Mouse (Mus musculus) kidney, adult 2 months (tissue): ENCODE results near the gene Ube2e1. TPM values are rescaled to one million over a fixed set of nuclear protein-coding genes. Genes with fewer than 3 reads are reported as not detected.
A peak's percentile ranks its signal among the peaks of the same experiment; 100 is the strongest.

Source experiments
- DNase-seq: peaks from one replicate; pipeline ENCODE4 v3.0.0; 2021
- H3K27ac ChIP-seq: fragments of 200-500 bp; 2 replicates; pipeline ENCODE4 v1.5.1; 2012; ENCODE audit warnings: low read depth, low read length, control low read depth, inconsistent platforms; ENCODE audit not compliant: insufficient read depth
- H3K27me3 ChIP-seq: fragments of 200-500 bp; replicated peaks from 2 replicates; pipeline ENCODE4 v1.6.1; 2012; ENCODE audit warnings: mild to moderate bottlenecking, moderate library complexity, low read length, inconsistent platforms; ENCODE audit not compliant: control insufficient read depth, insufficient read depth
- H3K36me3 ChIP-seq: fragments of 200-500 bp; 2 replicates; pipeline ENCODE4 v1.6.1; 2012; ENCODE audit warnings: mild to moderate bottlenecking, moderate library complexity, low read length, inconsistent platforms; ENCODE audit not compliant: control insufficient read depth, insufficient read depth
- H3K4me1 ChIP-seq: fragments of 200-500 bp; 2 replicates; pipeline ENCODE4 v1.6.1; 2011; ENCODE audit warnings: low read length; ENCODE audit not compliant: control insufficient read depth, insufficient read depth
- H3K4me3 ChIP-seq: fragments of 200-500 bp; 2 replicates; pipeline ENCODE4 v1.5.1; 2011; ENCODE audit warnings: mild to moderate bottlenecking, low read depth, low read length, control low read depth; ENCODE audit not compliant: insufficient read depth
- CTCF ChIP-seq: fragments of 200-500 bp; conservative IDR thresholded peaks from 2 replicates; pipeline ENCODE4 v1.5.1; 2011; ENCODE audit warnings: low read depth, mild to moderate bottlenecking, control low read depth, low read length, moderate library complexity, mixed read lengths; ENCODE audit not compliant: insufficient read depth, insufficient read length
- POLR2A ChIP-seq: fragments of 200-500 bp; IDR thresholded peaks from one replicate; pipeline ENCODE4 v1.6.1; 2011; ENCODE audit warnings: low read depth, low read length, control low read depth
- WGBS: fragments of 180-500 bp; shearing (Covaris S2); methylation state at CpG from one replicate; pipeline ENCODE4 v1.1.7; 2018; 5-methylcytosine and 5-hydroxymethylcytosine counted together
- polyA plus RNA-seq: library from polyadenylated mRNA; depleted of rRNA; stranded (reverse); fragments of >200 nt; gene quantifications from 2 replicates; pipeline ENCODE4 v1.2.3, GENCODE M21; 2012

Gene Ube2e1
- polyA plus RNA-seq, 1 experiment, result 51.8 TPM

DNA sequence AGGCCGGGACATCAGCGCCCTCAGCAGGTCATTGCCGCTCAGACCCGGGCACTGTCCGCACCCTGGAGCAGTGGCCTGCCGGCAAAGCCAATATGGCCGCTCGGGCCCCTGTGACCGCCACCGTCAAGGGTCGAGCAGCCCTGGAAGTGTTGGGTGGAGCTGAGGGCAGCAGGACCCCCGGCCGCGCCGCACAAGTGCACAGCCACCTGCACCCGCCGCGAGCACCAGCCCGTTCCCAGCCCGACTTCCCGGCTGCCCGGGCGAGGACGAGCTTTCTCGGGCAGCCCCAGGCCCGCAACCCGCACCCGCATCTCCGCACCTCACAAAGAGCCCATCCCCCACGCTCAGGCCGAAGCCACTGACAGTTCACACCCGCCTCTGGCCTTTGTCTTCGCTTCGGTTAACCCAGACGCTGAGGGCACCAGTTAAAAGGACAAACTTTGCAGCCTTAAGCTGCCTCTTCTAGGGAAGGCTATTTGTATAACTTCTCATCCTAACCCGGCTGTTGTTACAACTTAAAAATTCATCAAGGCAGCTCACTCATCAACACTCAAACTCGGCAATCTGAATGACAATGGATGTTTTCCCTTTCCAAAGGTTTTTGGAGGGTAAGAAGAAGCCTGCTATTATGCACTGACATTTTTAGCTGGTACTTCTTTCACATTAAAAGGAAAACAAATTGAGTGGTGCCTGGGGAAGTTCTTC, 4.5 kb downstream of the Ube2e1 start:
- whole genome bisulfite sequencing, result 6% methylated on average over 37 of the region's 37 CpGs
- DNase-seq, result peak; percentile 54
- H3K4me1 ChIP-seq, result no peaks in the 10 kb centered on the region; the same call in 1 of the 2 replicates
- no peak for TF ChIP-seq CTCF
- no peak for TF ChIP-seq POLR2A
- no peaks in the 10 kb centered on the region; the same call in 1 of the 2 replicates for H3K36me3 ChIP-seq
- no peak overlapping the region for H3K27ac ChIP-seq
- no peaks in the 10 kb centered on the region for H3K27me3 ChIP-seq
- peak overlapping the region; percentile 52 for H3K4me3 ChIP-seq

DNA sequence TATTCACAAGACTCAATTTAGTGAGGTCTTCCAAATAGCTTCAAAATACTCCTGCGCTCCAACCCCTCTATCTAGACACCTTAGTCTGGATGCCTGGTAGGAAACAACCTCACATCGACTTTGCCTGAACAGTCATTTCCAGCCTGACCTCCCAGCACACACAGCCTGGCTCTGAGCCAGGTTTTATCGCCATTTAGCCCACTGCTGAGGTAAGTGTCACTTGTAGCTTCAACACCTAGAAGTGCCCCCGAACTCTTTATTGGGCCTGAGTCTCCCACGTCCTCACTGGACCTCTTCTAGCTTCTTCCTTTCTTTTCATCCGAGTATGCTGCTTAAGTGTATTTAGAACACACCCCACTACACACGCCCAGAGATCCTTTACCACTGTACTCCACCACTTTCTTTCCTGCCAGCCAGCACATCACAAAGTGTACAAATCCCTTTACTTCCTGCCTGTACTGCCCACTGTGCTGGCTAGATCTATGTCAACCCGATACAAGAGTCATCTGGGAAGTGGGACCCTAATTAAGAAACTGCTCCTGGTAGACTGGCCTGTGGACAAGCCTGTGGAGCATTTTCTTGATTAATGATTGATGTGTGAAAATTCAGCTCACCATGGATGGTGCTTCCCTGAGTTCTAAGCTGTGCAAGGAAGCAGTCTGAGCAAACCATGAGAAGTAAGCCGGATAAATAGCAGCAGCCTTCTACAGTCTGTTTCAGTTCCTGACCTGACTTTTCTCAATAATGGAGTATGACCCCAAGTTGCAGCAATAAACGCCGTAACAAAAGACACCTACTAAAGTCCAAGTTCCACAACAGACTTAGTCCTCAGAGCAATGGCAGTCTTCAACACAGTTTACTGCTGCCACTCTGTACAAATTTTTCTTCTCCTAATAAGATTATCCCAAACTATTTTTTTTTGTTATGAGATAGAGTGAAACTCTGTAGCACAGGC, 13.9 kb downstream of the Ube2e1 start:
- Histone ChIP-seq H3K4me1 (peaks cover 13% of the 10 kb centered on the region; the same call in 1 of the 2 replicates), H3K27ac (no peak overlapping the region), H3K36me3 (no peaks in the 10 kb centered on the region; the same call in 1 of the 2 replicates), H3K27me3 (no peaks in the 10 kb centered on the region), H3K4me3 (no peak overlapping the region)
- WGBS, result 45% methylated on average over 11 of the region's 11 CpGs
- peak; percentile 36 for DNase-seq
- TF ChIP-seq POLR2A (no peak), CTCF (no peak)

- no peak overlapping the region for H3K27ac ChIP-seq
- TF ChIP-seq POLR2A (no peak), CTCF (no peak)
- 58% methylated on average over 5 of the region's 5 CpGs for WGBS
- no peak overlapping the region for H3K4me3 ChIP-seq
- DNase-seq, result peak; percentile 33
- peaks cover 15% of the 10 kb centered on the region for H3K4me1 ChIP-seq
- no peaks in the 10 kb centered on the region for H3K27me3 ChIP-seq
- H3K36me3 ChIP-seq, result no peaks in the 10 kb centered on the region
Observed at GRCm38 (mm10) chr14:18304165-18304564, 27.5 kb downstream of the Ube2e1 start.

GRCm38 (mm10) chr14:18303262-18303661, 28.4 kb downstream of the Ube2e1 start:
- DNase-seq, result peak; percentile 31
- no peak for TF ChIP-seq POLR2A
- TF ChIP-seq CTCF, result no peak
- no peaks in the 10 kb centered on the region for H3K36me3 ChIP-seq
- H3K27ac ChIP-seq, result 0 out of 2 replicates have a peak overlapping the region, but pooled peaks have one; percentile 4
- no peaks in the 10 kb centered on the region for H3K27me3 ChIP-seq
- H3K4me1 ChIP-seq, result peaks cover 15% of the 10 kb centered on the region
- H3K4me3 ChIP-seq, result no peak overlapping the region
- 47% methylated on average over 4 of the region's 4 CpGs for WGBS

DNA sequence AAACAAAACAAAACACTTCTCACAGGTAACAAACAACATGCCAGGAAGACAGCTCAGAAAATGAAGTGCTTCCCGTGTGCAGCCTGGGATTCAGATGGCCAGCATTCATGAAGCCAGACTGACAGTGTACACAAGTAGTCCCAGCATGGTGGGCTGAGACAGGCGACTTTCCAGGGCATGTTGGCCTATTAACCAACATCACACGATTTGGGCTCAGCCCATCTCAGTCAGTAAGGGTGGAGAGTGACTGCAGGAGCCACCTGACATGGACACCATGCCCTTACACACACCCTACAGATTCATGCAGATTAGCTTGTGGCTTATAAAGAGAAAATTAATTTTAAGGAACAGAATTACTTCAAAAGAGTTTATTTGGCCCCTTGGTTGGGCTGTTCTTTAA, 28.9 kb downstream of the Ube2e1 start:
- peaks cover 15% of the 10 kb centered on the region for H3K4me1 ChIP-seq
- no peak for DNase-seq
- H3K27ac ChIP-seq, result no peak overlapping the region
- 65% methylated on average over 3 of the region's 3 CpGs for WGBS
- no peaks in the 10 kb centered on the region for H3K27me3 ChIP-seq
- H3K36me3 ChIP-seq, result no peaks in the 10 kb centered on the region
- TF ChIP-seq POLR2A, result no peak
- no peak overlapping the region for H3K4me3 ChIP-seq

DNA sequence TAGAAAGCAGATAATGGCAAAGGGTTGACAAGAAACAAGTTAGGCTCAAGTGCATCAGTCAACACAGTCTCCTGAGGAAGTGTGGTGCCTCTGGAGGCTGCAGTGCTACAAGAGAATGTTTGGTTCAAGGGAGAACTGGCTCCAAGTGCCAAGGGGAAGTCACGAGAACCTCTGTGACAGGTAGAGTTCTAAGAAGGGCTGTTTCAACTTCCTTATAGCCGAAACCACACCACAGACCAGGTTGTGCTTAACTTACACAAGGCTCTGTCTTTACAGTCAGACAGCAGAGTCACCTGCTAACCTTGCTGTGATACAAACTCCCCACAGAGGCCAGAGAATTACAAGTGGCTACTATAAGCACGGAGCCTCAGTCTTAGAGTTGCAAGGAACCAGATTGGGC, 30.1 kb downstream of the Ube2e1 start:
- peaks cover 18% of the 10 kb centered on the region for H3K4me1 ChIP-seq
- no peaks in the 10 kb centered on the region for H3K36me3 ChIP-seq
- no peaks in the 10 kb centered on the region for H3K27me3 ChIP-seq
- no peak for TF ChIP-seq POLR2A
- no peak for TF ChIP-seq CTCF
- 60% methylated on average over 3 of the region's 3 CpGs for WGBS
- DNase-seq, result peak; percentile 31
- H3K27ac ChIP-seq, result no peak overlapping the region
- H3K4me3 ChIP-seq, result no peak overlapping the region

GRCm38 (mm10) chr14:18300676-18301075, 31.0 kb downstream of the Ube2e1 start:
- Histone ChIP-seq H3K27me3 (no peaks in the 10 kb centered on the region), H3K27ac (no peak overlapping the region), H3K4me1 (peaks cover 18% of the 10 kb centered on the region), H3K4me3 (no peak overlapping the region), H3K36me3 (no peaks in the 10 kb centered on the region)
- WGBS, result 85% methylated on average over 2 of the region's 2 CpGs
- DNase-seq, result no peak
- TF ChIP-seq POLR2A (no peak), CTCF (no peak)
